Mouse (Mus musculus) heart, adult 11 months (tissue): Measurements from ENCODE around the gene 2900011O08Rik.

Experiments
- DNase-seq: peaks from one replicate; pipeline ENCODE4 v3.0.0; 2022

Gene 2900011O08Rik

GRCm38 (mm10) chr16:14070471-14071169 lies 84.2 kb downstream of the 2900011O08Rik start:
- DNase-seq, result peak; percentile 51

DNA sequence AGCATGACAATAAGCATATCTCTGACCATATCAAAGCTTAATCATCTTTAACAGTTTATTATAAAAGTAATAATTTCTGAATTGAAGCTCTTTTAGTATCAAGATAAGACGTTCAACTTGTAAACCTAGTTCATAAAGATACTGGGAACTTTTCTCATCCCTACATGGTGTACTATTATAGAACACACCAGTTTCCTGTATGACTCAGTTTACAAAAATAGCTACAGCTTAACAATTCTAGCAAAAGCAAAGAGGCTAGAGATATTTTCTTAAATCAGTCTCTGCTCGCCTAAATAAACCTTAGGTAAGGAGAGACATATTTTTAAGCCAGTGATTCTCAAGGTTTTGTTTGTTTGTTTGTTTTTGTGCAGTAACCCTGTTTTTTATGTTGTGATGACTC lies 96.5 kb downstream of the 2900011O08Rik start:
- DNase-seq, result no peak

DNA sequence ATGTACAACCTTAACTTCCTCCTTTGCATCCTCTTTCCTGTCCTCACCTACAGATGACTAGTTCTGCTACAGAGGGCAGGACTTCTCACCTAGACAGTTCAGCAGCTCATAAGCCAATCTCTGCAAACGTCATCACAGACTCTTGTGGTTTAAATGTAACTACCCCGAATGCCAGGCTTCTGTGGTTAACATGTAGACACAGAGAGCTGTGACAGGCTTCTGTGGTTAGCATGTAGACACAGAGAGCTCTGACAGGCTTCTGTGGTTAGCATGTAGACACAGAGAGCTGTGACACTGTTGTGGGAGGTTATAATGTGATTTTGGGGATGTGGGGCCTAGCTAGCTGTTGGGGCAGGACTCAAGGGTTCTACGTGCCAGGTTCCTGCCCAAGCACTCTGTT lies 101.8 kb downstream of the 2900011O08Rik start:
- peak; percentile 56 for DNase-seq

DNA sequence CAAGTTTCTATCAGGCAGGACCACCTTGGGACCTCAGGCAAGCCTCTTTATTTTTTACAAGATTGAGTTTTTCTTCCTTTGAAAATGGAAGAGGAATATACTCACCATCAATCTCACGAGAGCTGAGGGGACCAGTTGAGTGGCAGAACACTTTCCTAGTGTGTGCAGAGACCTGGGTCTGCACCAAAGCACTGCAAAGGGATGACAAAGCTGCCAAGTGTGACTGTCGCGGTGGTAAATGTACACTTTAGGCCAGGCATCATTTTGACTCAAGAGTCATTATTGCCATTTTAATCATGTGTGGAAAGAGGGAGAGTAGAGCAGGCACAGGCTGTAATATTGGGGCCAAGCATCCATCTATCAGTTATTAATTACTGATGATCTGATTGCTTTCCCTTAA lies 102.9 kb downstream of the 2900011O08Rik start:
- DNase-seq, result peak; percentile 61

DNA sequence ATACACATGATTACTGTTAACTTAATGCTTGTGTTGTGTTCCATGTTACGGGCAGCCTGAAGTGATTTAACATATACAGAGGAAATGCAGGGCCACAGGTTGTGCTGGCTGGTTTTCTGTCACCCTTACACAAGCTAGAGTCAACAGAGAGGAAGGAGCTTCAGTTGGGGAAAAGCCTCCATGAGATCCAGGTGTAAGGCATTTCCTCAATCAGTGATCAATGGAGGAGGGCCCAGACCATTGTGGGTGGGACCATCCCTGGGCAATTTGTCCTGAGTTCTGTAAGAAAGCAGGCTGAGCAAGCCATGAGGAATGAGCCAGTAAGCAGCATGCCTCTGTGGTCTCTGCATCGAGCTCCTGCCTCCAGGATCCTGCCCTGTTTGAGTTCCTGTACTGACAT lies 105.4 kb downstream of the 2900011O08Rik start:
- DNase-seq, result peak; percentile 79

GRCm38 (mm10) chr16:14105891-14106290 lies 119.5 kb downstream of the 2900011O08Rik start:
- DNase-seq, result peak; percentile 69

DNA sequence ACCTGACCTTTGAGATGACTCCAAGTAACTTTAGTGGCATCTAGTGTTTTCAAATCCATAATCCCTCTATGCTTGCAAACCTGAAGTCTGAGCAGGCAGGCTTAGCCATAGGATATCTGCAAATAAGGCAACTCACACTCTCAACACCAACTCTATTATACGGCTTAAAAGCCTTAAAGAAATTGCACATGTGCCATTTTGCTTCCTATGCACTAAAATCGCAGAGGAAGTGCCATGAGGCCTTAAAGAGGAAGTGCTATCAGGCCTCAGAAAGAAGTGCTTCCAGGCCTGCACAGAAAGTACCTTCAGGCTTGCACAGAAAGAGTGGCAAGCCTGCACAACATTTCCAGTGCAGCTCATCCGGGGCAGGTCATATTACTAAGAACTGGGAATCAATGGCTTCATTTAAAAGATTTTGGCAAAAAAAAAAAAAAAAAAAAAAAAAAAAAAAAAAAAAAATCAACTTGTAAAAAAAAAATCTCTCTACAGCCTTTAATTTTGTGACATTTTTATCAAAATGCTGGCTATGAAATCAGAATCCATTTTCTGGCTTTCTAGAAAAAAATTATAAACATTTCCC lies 123.3 kb downstream of the 2900011O08Rik start:
- peak; percentile 91 for DNase-seq

- DNase-seq, result no peak
Observed at GRCm38 (mm10) chr16:14110922-14111321, 124.5 kb downstream of the 2900011O08Rik start.

DNA sequence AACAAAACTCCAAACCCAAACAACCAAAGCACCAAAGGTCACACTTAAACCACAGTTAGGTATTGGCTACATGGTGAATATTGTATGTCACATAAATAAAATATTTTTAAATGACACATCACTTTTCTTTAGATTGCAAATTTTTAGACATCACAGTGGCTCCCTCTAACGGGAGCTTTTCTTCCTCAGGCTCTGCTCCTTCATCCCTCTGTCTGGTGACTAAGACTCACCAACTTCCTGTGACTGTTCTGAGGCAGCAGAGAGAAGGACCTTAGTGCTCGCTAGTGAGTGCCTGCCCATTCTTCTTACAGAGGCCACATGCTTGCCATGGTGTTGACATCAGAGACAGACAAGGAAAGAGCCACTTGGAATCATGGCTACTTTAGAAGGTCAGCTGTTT lies 125.7 kb downstream of the 2900011O08Rik start:
- no peak for DNase-seq

DNA sequence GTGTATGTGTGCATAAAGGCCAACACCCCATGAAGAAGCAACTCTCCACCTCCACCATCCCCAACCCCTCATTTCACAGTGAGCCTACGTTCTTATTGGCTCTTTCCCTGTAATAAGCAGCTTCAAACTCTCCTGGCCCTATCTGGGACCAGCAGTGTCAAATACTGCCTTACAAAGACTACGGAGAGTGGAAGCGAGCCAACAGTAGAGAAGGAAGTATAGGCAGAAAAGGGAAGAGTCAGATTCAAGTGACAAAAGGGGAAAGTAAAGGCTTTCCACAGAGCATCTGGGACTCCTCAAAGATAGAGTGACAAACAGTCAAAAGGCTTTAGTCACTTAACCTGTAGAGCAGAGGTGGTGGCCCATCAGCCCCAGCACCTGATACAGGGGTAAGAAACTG lies 126.3 kb downstream of the 2900011O08Rik start:
- DNase-seq, result peak; percentile 89

- no peak for DNase-seq
Observed at GRCm38 (mm10) chr16:14117299-14117698, 130.9 kb downstream of the 2900011O08Rik start.

DNA sequence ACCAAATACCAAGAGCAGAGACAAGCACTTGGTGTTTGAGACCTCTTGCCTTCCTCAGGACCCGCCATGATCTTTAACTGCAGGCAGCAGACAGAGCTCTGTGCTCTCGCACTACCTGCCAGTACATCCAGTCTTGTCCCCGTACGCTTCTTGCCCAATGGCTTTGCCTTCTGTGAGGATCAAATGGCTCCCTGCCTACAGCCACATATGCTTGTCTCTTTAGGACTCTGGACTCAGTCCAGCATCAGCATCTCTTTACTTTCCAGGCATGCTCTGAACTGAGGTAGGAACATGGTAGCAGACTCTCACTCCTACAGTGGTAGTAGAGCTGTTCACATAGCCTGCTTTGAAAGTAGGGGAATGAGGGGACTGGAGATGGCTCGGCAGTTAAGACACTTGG lies 134.5 kb downstream of the 2900011O08Rik start:
- DNase-seq, result no peak

- DNase-seq, result no peak
Observed at GRCm38 (mm10) chr16:14121563-14121962, 135.2 kb downstream of the 2900011O08Rik start.

GRCm38 (mm10) chr16:14122586-14122985 lies 136.2 kb downstream of the 2900011O08Rik start:
- DNase-seq, result no peak

GRCm38 (mm10) chr16:14123901-14124300 lies 137.5 kb downstream of the 2900011O08Rik start:
- peak; percentile 41 for DNase-seq

- DNase-seq, result peak; percentile 76
Observed at GRCm38 (mm10) chr16:14124709-14125108, 138.3 kb downstream of the 2900011O08Rik start.

DNA sequence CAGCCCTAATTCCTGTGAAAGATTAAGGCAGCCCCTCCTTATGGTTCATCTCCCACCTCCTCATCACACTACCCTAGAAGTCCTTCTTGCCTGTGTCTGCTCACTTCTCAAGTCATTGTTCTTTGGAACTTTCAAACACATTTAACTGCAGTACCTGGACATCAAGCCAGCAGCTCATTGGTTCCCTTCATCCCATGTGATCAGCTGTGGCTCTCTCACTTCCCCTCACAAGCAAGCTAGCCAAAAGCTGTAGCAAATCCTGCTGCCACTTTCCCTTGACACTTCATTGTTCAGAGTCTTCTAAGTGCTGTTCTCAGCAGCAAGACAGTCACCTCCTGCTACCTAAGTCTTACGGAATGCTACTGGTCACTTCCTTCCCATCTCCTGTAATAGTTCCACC lies 138.8 kb downstream of the 2900011O08Rik start:
- peak; percentile 88 for DNase-seq

- no peak for DNase-seq
Observed at GRCm38 (mm10) chr16:14128977-14129376, 142.6 kb downstream of the 2900011O08Rik start.

DNA sequence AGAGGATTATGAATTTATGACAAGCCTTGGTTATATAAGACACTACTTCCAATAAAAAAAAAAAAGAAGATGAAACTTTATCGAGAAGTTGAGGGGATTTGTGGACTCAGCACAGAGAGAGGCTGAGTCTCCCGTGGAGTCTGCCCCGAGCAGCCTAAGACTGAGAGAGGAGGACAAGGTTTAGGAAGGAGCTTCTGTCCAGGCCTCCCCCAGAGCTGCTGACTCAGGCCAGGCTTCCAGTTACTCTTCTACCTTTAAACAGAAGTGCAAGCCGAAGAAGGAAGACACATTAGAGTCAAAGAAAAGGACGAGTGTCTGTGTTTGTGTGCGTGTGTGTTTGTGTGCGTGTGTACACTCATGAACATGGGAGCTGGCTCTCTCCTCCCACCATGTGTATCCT lies 144.4 kb downstream of the 2900011O08Rik start:
- DNase-seq, result no peak

GRCm38 (mm10) chr16:14131376-14131775 lies 145.0 kb downstream of the 2900011O08Rik start:
- no peak for DNase-seq

GRCm38 (mm10) chr16:14131838-14132237 lies 145.4 kb downstream of the 2900011O08Rik start:
- no peak for DNase-seq

DNA sequence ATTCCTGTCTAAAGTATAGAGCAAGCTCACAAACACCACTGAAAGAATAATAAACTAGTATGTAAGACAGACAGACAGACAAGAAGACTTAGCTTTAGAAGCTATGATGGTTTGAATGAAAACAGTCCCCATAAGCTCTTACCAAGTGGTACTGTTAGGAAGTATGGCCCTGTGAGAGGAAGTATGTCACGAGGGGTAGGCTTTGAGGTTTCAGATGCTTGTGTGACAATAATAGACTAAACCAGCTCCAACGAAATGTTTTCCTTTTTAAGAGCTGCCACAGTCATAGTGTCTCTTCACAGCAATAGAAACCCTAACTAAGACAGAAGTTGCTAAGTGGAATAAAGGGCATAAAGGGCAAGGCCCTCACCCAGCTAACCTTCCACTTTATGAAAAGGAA lies 148.6 kb downstream of the 2900011O08Rik start:
- DNase-seq, result no peak

DNA sequence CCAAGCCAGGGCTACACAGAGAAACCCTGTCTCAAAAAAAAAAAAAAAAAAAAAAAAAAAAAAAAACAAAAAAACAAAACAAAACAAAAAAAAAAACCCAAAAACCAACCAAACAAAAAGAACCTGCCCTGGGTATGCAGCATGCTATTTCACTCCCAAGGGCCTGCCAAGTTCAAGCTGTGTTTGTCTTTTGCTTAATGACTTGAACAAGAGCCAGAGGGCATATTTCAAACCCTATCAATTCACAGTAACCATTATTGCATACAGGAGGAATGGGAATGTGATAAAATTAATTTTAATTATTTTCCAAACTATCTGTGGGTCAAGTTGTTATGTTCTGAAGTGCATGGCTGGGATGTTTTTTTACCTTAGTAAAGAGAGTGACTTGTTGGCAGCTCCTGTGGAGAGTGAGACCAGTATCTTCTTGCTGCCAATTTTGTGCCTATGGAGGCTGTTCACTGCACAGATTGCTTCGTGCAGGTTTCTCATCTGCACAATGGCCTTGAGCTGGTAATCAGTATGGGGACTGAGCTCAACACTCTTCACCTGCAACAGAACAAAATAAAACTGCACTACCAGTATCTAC lies 151.7 kb downstream of the 2900011O08Rik start:
- no peak for DNase-seq

- no peak for DNase-seq
Observed at GRCm38 (mm10) chr16:14139106-14139505, 152.7 kb downstream of the 2900011O08Rik start.
